Mouse (Mus musculus) bone marrow macrophage, adult 2 months (primary cell): ENCODE measurements at regions not wholly inside any gene's neighbourhood (a gene's known extent, or its start where the extent isn't known, plus 50 kb on each side); places are given as distances from the start of the nearest gene placed in this dataset.

Experiments
- H3K27ac ChIP-seq: 2 replicates; pipeline ENCODE4 v1.5.1; 2012; ENCODE audit warnings: low read depth, low read length; ENCODE audit not compliant: insufficient read depth
- H3K4me1 ChIP-seq: 2 replicates; pipeline ENCODE4 v1.6.1; 2012; ENCODE audit warnings: low read length; ENCODE audit not compliant: control insufficient read depth, insufficient read depth
- H3K4me3 ChIP-seq: 2 replicates; pipeline ENCODE4 v1.5.1; 2012; ENCODE audit warnings: mild to moderate bottlenecking, low read length, moderate library complexity; ENCODE audit not compliant: insufficient read depth
- CTCF ChIP-seq: IDR thresholded peaks from 2 replicates; pipeline ENCODE4 v1.5.1; 2012; ENCODE audit warnings: low read depth, mild to moderate bottlenecking, low read length, moderate library complexity
- POLR2A ChIP-seq: IDR thresholded peaks from 2 replicates; pipeline ENCODE4 v1.6.1; 2012; ENCODE audit warnings: mild to moderate bottlenecking, low read depth, low read length, borderline replicate concordance

- Histone ChIP-seq H3K27ac (no peak overlapping the region), H3K4me1 (peaks cover 10% of the 10 kb centered on the region), H3K4me3 (no peak overlapping the region)
- TF ChIP-seq CTCF, result no peak
- no peak for TF ChIP-seq POLR2A
Observed at GRCm38 (mm10) chr14:61784609-61785008, 177.4 kb downstream of the Kcnrg start.

DNA sequence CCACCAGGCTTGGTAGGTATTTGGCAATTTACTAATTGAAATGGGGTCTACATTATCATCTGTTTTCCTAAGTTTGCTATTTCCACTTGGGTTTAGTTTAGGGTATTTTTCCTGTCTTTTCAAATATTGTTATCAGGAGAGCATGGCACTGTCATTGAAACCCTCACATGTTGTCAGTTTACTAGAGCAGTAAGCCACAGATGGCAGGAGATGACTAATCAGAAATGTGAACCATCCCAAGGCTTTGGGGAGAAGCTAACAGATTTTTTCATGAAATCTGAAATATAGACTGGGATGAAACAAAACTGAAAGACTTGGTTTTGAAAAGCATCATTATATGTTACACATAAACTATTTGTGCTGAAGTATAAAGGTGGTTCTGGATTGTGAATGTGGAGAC lies 178.8 kb downstream of the Kcnrg start:
- no peak for TF ChIP-seq POLR2A
- TF ChIP-seq CTCF, result no peak
- Histone ChIP-seq H3K4me1 (peaks cover 10% of the 10 kb centered on the region), H3K27ac (no peak overlapping the region), H3K4me3 (no peak overlapping the region)

DNA sequence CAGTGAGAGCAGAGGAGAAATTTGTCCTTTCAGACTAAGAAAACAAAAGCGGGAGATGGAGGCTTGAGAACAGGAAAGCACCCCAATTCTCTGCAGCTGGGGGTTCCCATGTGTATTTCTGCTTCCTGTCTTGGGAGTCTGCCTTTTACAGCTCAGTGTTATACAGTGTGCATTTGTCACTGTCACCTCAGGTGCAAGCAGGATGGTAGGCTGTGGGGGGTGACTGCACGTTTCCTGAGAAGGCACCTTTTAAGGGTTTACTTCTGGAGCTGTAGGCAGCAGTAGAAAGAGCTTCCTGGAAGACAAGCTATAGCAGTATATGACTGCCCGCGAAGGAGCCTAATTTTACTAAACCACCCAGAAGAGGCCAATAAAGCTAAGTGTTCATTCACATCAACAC lies 180.5 kb downstream of the Kcnrg start:
- no peak overlapping the region for H3K4me3 ChIP-seq
- TF ChIP-seq CTCF (no peak), POLR2A (no peak)
- H3K4me1 ChIP-seq, result peaks cover 10% of the 10 kb centered on the region
- no peak overlapping the region for H3K27ac ChIP-seq

- TF ChIP-seq POLR2A, result no peak
- no peak for TF ChIP-seq CTCF
- H3K27ac ChIP-seq, result no peak overlapping the region
- peaks cover 10% of the 10 kb centered on the region for H3K4me1 ChIP-seq
- H3K4me3 ChIP-seq, result no peak overlapping the region
Observed at GRCm38 (mm10) chr14:61788998-61789790, 181.9 kb downstream of the Kcnrg start.

GRCm38 (mm10) chr14:61795976-61796645 lies 188.9 kb downstream of the Kcnrg start:
- H3K4me1 ChIP-seq, result no peaks in the 10 kb centered on the region; the same call in 1 of the 2 replicates
- H3K27ac ChIP-seq, result no peak overlapping the region
- TF ChIP-seq POLR2A (no peak), CTCF (no peak)
- no peak overlapping the region for H3K4me3 ChIP-seq

GRCm38 (mm10) chr14:61796671-61797070 lies 189.4 kb downstream of the Kcnrg start:
- no peak overlapping the region for H3K4me3 ChIP-seq
- H3K4me1 ChIP-seq, result peaks cover 5% of the 10 kb centered on the region
- no peak overlapping the region for H3K27ac ChIP-seq
- TF ChIP-seq CTCF, result no peak

GRCm38 (mm10) chr14:61803421-61803925 lies 196.2 kb downstream of the Kcnrg start:
- TF ChIP-seq CTCF (no peak), POLR2A (no peak)
- peak overlapping the region; percentile 14 for H3K27ac ChIP-seq

DNA sequence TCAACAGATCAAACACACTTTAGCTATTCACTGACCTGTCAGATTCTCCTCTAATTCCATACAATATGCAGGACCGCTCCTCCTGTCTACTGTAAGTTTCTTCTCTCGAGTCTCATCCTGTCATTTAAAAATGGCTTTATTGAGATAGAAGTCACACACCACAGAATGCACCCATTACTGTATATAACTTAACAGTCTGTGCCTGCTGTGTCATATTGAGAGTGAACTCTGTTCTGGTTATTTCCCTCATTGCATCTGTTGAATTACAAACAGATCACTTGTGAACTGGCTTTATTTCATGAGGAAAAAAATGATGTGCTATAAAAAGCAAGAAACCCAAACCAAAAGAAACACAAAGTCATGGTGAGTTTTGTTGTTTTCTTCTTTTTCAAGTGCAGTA lies 198.2 kb downstream of the Kcnrg start:
- no peak overlapping the region for H3K4me3 ChIP-seq
- H3K4me1 ChIP-seq, result peaks cover 19% of the 10 kb centered on the region
- H3K27ac ChIP-seq, result no peak overlapping the region
- TF ChIP-seq CTCF, result no peak
- TF ChIP-seq POLR2A, result no peak

More at GRCm38 (mm10) chr14:61803421-61803925, 196.2 kb downstream of the Kcnrg start:
- Histone ChIP-seq H3K4me3 (no peak overlapping the region), H3K4me1 (peaks cover 19% of the 10 kb centered on the region)

DNA sequence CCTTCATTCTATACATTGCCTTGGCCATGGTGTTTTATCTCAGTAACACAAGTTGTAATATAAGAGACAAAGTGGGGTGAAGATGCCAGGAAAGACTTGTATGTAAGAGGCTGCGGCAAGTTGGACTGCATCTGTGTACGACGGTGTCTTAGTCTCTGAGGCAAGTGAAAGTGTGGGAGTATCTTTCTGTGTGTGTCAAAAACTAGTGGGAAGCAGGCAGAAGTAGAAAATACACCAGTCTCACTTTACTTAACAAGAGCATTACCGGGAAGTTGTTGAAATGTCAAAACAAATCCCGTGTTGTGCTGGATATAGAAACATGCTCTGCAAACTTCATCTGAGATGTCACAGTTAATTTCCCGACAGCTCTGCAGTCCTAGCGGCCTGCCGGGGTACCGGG lies 200.9 kb downstream of the Kcnrg start:
- TF ChIP-seq POLR2A, result no peak
- Histone ChIP-seq H3K4me3 (no peak overlapping the region), H3K27ac (no peak overlapping the region), H3K4me1 (peaks cover 9% of the 10 kb centered on the region)

- H3K27ac ChIP-seq, result no peak overlapping the region
- H3K4me1 ChIP-seq, result no peaks in the 10 kb centered on the region
- H3K4me3 ChIP-seq, result no peak overlapping the region
- TF ChIP-seq CTCF, result no peak
- no peak for TF ChIP-seq POLR2A
Observed at GRCm38 (mm10) chr14:61809716-61810437, 202.6 kb downstream of the Kcnrg start.

DNA sequence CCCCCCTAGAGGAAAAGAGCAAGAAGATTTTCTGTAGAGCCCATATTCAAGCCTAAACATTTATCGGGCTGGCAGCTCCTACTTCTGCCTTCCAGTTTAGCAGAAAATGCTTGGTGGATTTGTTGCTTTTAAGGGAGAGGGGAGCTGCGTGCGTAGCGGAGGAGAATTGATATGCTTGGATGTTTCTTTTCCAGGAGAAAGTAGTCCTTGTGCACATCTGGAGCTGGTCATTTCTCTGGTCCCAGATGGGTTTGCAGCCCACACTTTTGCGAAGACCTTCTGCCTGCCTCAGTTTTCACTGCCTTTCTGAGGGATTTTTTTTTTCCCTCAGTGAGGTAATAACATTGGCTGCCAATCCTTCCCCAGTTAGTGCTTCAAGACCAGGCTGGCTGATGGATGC lies 203.6 kb downstream of the Kcnrg start:
- Histone ChIP-seq H3K4me3 (no peak overlapping the region), H3K4me1 (no peaks in the 10 kb centered on the region), H3K27ac (no peak overlapping the region)
- TF ChIP-seq CTCF, result no peak
- no peak for TF ChIP-seq POLR2A
